Mouse (Mus musculus): ENCODE data around the gene H2-K1. TPM values are rescaled to one million over a fixed set of nuclear protein-coding genes. Genes with fewer than 3 reads are reported as not detected.
A peak's percentile ranks its signal among the peaks of the same experiment; 100 is the strongest.

Gene H2-K1
- total RNA-seq (2021) = 10 to 100 TPM; 12.3 to 15.9 TPM

DNA sequence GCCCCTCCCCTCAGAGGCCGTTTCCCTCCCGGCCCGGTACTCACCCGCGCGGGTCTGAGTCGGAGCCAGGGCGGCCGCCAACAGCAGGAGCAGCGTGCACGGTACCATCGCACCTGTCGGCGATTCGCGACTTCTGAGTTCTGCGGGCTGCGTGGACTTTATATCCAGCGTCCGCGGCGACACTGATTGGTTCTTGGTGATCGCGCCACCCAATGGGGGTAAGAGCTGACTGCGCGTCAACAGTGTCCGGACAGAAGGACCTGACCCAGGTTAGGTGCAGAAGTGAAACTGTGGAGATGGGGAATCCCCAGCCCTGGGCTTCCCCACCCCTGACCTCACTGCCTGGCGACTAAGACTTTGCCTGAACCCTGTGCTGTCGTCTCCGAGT, at the start of gene H2-K1:
Gene H2-K1, minus strand, starts transcription at position 198 of the 388 bp plus-strand sequence.
- peak; percentile 71 to 74 for DNase-seq (ENCODE audit: low spot score in 2 of 2)
- intact Hi-C loops (cut with DNase I) = no loop called here

DNA sequence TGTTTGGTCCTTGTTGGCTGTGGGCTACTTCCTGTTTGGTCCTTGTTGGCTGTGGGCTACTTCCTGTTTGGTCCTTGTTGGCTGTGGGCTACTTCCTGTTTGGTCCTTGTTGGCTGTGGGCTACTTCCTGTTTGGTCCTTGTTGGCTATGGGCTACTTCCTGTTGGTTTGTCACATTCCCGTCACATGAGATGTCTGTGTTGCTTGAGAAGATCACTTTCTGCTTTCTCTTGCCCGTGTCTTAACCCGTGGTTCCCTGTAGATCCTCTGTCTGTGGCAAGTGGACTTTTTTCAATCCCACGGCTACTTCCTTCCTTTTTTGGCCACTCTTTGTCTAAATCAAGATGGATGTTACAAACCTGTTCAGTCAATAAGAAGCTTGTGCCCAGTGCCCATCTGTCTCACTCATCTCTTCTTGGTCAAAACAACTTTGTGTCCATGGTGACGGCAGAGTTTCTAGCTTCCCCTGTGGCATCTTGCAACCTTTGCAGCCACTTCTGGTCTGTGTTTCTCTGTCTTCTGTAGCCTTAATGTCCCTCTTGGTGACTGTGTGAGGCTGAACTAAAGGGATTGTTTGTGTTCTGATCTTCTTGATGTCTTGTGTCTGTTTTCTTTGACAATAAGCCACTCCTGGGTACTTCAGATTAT, 47.4 kb upstream of the H2-K1 start:
- no peak for DNase-seq (ENCODE audit: low spot score in 2 of 2)
- intact Hi-C loops (cut with DNase I) = no loop called here

DNA sequence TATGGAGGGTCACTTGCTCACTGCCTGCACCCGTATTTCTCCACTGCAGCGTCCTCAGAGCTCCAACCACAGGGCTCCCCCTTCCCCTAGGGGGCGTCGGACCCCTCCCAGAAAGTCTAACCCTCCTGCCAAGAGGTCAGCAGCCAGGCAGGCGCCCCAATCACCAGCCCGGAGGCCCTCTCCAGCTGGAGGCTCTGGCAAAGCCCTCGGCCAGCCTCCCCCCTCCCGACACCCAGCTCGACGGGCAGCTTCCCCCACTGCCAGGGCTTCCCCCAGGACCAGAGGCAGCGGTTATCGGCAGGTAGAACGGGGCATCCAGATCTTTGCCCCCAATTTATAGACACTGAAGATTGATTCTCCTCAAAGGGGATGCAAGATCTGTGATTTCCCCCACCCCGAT, 45.8 kb upstream of the H2-K1 start:
- DNase-seq (ENCODE audit: low spot score in 2 of 2) = no peak
- intact Hi-C loops (cut with DNase I) = no loop called here

DNA sequence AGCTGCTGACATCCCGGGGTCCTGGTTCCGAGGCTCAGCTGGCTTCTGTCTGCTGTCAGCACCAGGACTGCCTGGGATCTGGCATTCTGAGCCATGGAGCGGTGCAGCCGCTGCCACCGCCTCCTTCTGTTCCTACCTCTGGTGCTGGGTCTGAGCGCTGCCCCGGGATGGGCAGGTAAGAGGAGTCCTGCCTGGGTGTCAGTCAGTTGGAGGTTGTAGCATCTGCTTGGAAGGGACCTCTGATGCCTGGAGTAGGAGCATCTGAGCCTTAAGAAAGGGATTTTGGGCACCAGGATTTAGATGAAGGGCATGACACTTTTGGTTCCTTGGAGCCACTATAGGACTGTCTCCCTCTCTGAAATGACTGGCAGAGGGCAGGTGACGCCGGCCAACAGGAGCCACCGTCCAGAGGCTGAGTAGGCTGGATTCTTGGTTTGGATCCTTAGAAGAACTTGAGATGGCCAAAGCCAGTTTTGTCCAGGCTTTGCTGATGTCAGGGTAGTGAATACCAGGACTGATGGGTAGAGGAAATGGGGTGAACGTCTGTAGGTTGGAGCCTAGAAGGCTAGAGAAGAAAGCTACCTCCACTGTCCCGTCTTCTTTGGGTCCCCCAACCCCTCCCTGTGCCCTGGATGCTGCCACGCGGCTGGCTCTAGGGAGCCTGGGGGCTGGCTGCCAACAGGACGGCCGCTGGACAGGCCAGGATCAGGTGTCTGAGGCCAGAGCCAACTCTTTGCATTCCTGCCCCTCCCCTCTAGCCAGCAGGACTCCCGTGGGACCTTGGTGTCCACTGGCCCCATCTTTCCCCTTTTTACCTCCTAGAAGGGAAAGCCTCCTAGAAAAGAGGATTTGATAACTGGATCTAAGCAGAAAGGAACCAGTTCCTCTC, 39.7 kb upstream of the H2-K1 start:
- intact Hi-C loops (cut with DNase I) = no loop called here
- DNase-seq (ENCODE audit: low spot score in 2 of 2) = no peak

DNA sequence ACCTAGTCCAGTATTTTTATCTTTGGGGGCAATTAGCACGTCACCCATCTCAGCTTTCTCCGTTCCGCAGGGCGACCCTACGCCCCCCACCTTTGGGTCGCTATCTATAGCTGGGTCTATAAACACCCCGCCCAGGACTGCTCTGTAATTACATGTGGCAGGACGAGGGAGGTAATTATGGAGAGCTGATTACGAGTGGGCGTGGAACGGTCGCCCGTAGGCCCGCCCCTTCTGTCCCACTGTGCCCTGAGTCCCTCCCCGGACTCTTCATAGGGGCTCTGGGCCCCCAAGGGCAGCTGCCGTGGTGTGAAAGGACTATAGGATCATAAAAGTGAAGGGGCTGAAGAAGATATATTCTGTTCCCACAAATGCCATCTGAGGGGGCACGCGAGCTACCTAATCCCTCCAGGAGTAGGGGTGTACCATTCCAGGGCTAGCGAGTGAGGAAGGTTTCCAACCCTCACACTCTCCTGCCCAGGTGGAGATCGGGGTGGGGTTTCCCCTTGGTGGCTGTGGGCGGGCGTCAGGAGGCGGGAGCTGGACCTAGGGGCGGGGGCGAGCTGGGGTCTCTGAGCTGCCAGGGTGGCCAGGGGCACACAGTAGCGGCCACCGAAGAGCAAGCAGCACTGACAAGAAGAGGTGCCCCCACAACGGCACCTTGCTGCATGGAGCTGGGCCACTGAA, 38.9 kb upstream of the H2-K1 start, which contains the start of gene Col11a2:
Gene Col11a2, plus strand, starts transcription at position 560 of the 684 bp plus-strand sequence.
- no peak for DNase-seq (ENCODE audit: low spot score in 2 of 2)
- intact Hi-C loops (cut with DNase I) = no loop called here

DNA sequence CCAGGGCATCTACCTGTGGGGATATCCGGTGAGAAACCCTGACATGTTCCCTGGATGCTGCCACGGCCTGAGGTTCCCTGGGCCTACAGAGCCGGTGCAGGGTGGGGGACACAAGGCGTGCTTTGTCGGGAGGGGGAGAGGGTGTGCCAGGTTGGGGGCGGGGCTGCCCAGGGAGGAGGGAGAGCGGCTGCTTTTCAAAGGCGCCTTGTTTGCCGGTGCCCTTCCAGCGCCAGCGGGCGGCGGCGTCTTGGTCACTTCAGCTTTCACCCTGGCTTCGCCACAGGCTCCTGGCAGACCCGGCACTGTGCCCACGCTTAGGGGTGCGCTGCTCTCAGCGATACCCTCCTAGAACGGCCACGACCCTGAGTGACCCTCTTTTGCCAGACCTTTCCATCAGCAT, 38.3 kb upstream of the H2-K1 start:
- peak; percentile 57 to 68 for DNase-seq (ENCODE audit: low spot score in 2 of 2)
- intact Hi-C loops (cut with DNase I) = no loop called here

DNA sequence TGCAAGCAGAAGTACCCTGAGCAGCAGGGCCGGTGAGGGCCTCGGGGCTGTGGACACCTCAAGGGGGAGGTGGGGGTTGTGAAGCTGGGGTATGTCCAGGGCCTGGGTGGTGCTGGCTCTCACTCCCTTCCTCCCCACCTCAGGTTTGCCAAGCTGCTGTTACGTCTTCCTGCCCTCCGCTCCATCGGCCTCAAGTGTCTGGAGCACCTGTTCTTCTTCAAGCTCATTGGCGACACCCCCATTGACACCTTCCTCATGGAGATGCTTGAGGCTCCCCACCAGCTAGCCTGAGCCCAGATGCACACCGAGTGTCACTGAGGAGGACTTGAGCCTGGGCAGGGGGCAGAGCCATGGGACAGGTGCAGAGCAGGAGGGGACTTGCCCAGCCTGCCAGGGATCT, 37.1 kb upstream of the H2-K1 start:
- no peak for DNase-seq (ENCODE audit: low spot score in 2 of 2)
- intact Hi-C loops (cut with DNase I) = no loop called here

DNA sequence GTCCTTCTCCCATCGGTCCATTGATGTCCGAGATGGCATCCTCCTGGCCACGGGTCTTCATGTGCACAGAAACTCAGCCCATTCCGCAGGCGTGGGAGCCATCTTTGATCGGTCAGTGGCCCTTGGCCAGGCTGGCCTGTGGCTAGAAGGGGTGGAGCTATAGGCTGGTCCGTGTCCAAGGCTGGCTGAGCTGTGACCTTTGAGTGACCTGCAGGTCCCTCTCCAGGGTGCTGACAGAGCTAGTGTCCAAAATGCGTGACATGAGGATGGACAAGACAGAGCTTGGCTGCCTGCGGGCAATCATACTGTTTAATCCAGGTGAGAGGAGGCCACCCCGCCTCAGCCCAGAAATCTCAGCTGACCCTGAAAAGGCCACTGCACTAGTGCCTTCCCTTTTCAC, 36.5 kb upstream of the H2-K1 start:
- no peak for DNase-seq (ENCODE audit: low spot score in 2 of 2)
- intact Hi-C loops (cut with DNase I) = no loop called here

DNA sequence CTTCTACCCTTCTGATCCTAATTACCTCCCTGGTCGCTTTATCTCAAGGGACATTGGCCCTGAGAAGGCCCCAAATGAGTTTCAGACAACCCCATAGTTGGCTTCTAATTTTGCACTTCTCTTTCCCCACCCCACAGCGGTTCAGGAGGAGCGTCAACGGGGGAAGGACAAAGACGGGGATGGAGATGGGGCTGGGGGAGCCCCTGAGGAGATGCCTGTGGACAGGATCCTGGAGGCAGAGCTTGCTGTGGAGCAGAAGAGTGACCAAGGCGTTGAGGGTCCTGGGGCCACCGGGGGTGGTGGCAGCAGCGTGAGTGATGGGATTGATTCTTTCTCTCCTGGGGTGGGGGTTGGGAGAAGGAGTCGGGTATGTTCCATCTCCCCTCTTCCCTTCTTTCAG, 35.4 kb upstream of the H2-K1 start:
- intact Hi-C loops (cut with DNase I) = no loop called here

DNA sequence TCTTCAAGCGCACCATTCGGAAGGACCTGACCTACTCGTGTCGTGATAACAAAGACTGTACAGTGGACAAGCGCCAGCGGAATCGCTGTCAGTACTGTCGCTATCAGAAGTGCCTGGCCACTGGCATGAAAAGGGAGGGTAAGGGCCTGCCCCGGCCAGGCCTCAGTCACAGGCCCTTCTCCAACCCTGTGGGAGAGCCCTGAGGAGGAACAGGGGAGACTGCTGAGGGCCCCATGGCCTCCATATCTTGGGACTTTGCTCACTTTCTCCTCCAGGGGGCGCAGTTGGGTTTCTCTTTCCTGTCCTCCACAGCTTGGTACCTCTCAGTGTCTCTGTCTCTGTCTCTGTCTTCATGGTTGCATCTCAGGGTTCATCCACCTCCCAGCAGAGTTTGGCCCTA, 33.9 kb upstream of the H2-K1 start:
- intact Hi-C loops (cut with DNase I) = loop anchor here (5.0 kb wide), 1 partner anchor 83 kb away; the partner anchor contains the start of gene H2-DMa
- DNase-seq (ENCODE audit: low spot score in 2 of 2) = peak in 1 of 2 experiments; percentile 72

More for the DNA sequence above, 35.4 kb upstream of the H2-K1 start:
- no peak for DNase-seq (ENCODE audit: low spot score in 2 of 2)

DNA sequence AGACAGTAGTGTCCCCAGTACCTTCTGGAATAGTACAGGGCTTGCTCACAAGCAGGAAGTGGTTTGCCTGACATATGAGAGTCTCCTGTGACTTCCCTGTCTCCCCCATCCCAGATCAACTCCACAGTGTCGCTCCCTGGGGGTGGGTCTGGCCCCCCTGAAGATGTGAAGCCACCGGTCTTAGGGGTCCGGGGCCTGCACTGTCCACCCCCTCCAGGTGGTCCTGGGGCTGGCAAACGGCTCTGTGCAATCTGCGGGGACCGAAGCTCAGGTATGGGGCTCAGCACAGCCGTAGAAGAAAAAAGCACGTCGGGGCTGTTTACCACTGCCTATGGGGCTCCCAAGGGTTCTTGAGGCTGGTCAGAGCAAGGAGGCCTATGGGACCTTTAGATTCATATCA, 33.3 kb upstream of the H2-K1 start:
- intact Hi-C loops (cut with DNase I) = loop anchor here (5.0 kb wide), 1 partner anchor 84 kb away; the partner anchor contains the start of gene H2-DMa

DNA sequence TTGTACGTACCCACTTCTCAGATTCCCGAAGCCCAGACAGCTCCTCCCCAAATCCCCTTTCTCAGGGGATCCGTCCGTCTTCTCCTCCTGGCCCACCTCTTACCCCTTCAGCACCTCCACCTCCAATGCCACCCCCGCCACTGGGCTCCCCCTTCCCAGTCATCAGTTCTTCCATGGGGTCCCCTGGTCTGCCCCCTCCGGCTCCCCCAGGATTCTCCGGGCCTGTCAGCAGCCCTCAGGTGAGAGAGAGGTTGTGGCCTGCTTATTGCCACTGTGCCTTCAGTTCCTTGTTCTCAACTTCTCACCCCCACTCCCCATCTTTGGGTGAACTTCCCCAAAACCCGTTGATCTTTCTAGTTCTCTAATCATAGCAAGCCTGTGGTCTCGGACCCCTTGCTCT, 32.7 kb upstream of the H2-K1 start:
- intact Hi-C loops (cut with DNase I) = loop anchor here (5.0 kb wide), 1 partner anchor 84 kb away; the partner anchor contains the start of gene H2-DMa
- no peak for DNase-seq (ENCODE audit: low spot score in 2 of 2)

More for the DNA sequence above, 33.3 kb upstream of the H2-K1 start:
- no peak for DNase-seq (ENCODE audit: low spot score in 2 of 2)

DNA sequence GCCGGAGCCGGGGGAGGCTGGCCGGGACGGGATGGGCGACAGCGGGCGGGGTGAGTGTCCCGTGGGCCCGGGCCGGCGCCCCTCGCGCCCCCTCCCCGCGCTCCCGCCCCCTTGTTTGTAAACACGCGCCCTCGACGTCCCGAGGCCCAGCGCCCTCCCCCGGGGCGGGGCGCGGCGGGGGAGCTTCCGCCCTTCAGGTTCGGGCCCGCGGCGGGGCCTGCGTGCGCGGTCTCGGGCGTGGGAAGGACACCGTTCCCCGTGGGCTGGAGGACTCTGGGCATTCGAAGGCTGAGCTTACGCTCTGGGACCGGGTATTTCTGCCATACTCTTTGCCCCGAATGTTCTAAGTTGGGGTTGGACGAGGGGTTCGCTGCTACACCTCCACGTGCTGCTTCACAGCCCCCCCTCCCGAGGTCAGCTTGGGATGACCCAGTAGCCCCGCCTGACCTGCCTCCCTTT, 32.1 kb upstream of the H2-K1 start:
- intact Hi-C loops (cut with DNase I) = loop anchor here (5.0 kb wide), 1 partner anchor 85 kb away; the partner anchor contains the start of gene H2-DMa

DNA sequence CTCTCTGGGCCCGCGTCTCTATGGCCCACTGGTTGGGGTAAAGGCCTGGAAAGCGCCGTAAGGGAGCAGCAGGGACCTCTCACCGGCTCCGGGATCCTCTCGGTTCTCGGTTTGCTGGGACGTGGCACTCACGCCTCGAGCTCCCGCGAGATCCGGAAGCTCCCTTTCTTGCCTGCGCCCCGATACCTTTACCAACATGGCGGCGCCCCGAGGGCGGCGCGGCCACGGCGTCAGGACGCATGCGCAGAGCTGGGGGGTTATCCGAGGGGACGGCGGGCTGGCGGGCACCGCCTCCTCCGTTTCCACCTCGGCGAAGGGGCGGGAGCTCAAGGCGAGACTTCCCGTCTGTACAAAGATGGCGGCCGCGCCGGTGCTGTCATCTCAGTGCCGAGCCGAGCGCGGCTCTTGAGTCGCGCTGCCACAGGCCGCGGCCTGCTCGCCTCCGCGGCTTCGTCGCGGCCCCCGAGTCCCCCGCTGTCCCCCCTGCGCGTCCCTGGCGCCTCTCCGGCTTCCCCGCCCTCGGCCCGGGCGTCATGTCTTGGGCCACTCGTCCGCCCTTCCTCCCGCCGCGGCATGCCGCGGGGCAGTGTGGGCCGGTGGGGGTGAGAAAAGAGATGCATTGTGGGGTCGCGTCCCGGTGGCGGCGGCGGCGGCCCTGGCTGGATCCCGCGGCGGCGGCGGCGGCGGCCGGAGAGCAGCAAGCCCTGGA, 31.5 kb upstream of the H2-K1 start, which contains the start of the genes Slc39a7 and Rxrb:
Gene Slc39a7, minus strand, starts transcription at position 218 of the 709 bp plus-strand sequence.
Gene Rxrb, plus strand, starts transcription at position 348 of the 709 bp plus-strand sequence.
- intact Hi-C loops (cut with DNase I) = loop anchor here (5.0 kb wide), 1 partner anchor 86 kb away; the partner anchor contains the start of gene H2-DMa
- DNase-seq (ENCODE audit: low spot score in 2 of 2) = peak; percentile 98

More for the DNA sequence above, 32.1 kb upstream of the H2-K1 start:
- peak in 1 of 2 experiments; percentile 71 for DNase-seq (ENCODE audit: low spot score in 2 of 2)

DNA sequence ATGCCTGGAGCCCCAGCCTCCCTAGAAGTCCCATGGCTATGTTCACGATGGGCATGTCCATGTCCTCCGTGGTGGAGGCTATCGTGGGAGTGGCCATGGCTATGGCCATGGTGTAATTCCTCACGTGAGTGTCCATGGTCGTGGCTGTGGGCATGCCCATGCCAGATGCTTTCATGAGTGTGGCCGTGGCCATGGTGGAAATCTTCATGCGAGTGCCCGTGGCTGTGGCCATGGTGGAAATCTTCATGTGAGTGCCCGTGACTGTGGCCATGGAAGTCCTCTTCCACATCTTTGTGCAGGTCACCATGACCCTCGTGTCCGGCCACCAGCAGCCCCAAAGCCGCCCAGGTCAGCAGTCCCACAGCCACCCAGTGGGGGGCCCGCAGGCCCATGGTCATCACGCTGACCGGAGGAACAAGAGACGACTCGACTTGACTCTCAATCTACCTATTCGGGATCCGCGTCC, 30.7 kb upstream of the H2-K1 start:
- intact Hi-C loops (cut with DNase I) = loop anchor here (5.0 kb wide), 1 partner anchor 86 kb away; the partner anchor contains the start of gene H2-DMa
- no peak for DNase-seq (ENCODE audit: low spot score in 2 of 2)

DNA sequence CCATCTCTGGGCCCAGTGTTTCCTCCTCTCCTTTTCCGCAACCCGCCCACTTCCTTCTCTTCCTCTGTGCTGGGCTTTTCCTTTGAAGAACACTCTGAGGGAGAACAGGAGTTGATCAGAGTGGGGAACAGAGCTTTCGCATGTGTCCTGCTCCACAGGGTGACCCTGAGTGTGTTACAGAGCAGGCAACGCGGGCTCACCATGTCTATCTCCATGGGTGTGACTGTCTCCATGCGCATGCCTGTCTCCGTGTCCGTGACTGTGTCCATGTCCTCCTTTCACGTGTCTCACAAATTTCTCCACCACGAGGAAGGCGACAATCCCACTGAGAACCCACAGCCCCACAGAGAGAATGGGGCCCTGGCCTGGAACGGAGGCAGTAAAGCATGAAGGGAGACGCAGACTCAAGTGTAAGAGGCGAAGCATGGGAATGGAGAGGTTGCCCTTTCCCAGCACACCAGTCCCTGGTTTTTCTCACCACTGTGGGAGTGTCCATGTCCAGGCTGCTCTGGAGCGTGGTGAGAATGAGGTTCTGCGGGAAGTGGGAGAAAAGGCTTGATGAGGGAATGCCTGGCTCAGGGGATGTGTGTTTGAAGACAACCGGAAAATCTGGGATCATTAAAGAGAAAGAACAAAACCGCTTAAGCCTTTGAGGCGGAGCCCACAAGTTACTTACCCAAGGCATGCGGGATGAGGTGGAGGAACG, 29.9 kb upstream of the H2-K1 start:
- no peak for DNase-seq (ENCODE audit: low spot score in 2 of 2)
- intact Hi-C loops (cut with DNase I) = loop anchor here (5.0 kb wide), 1 partner anchor 87 kb away; the partner anchor contains the start of gene H2-DMa

DNA sequence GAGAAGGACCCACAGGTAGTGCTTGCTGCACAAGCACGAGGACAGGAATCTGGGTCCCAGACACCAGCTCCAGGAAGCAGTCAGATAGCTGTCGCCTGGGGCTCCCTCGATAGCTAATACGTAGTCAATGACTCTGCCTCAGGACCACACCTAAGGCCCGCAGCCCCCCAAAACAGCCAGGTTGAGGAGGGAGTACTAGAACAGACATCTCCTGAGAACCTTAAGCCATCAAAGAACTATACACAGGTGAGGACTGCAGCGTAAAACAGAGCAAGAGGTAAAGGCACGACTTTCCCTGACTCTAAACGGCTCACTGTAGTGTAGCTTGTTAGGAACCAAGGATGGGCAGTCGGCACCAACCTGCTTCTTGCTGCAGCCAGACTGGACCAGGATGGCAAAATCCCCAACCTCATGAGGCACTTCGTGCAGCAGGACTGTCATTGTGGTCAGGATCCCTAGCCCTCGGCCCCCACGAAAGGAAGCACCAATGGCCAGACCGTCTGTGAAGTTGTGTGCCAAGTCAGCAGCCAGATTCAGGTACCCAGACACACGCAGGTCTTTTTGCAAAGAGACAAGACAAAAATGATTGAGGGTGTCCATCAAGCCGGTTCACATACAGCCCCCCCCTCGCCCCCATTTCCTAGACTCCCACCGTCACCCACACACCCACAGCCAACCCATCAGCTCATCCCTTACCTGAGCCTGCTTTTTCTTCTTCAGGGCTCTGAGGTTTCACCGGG, 29.2 kb upstream of the H2-K1 start:
- DNase-seq (ENCODE audit: low spot score in 2 of 2) = no peak
- intact Hi-C loops (cut with DNase I) = no loop called here
